Mouse (Mus musculus) WW6 (cell line): ENCODE results near the gene Pifo.

Source experiments
- DNase-seq: peaks from one replicate; pipeline ENCODE4 v3.0.0-alpha.2; 2013; ENCODE audit warnings: low read depth, low spot score

Gene Pifo

DNA sequence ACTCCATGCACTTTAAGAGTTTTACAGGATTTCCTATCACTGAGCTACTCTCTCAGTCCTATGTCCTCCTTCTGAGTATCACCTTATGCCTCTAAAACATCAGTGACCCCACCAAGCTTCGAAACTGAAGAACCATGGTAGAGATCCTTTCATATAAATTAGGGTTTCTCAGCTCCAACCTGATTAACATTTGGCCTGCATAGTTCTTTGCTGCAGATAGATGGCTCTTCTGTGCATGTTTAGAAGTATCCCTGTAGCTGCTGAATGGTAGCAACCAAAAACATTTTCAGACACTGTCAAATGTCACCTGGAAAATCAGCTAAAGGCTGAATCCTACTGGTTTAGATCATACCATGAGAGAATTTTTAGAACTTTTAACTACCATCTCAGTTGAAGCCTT, 57.2 kb downstream of the Pifo start:
- DNase-seq, result no peak

DNA sequence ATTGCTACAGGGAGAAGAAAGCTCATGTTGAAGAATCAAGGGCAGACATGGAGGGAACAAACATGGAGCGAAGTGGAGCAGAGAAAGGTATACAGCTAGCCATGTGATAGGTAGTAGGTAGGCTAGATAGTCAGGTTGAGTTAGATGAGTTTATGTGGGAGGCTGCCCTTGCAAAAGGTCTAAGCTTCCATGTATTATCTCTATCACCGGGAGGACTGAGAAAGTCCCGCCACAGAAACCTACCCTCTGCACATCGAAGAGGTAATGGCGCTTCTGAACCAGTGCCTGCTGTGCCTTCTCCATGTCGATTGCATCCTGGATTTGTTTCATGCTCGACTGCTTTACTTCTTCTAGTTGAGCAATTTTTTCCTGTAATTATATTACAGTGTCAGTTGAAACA, 63.1 kb downstream of the Pifo start:
- no peak for DNase-seq
